Mouse (Mus musculus): Measurements from ENCODE around the gene Bri3. TPM values are rescaled to one million over a fixed set of nuclear protein-coding genes. Genes with fewer than 3 reads are reported as not detected.

Gene Bri3
- polyA plus RNA-seq, 1 experiment from 2014 or later, result 123 TPM

GRCm38 (mm10) chr5:144219306-144219705 is 24.9 kb upstream of the Bri3 start:
- H3K4me1 ChIP-seq, result peaks cover 21% of the 10 kb centered on the region
- H3K4me2 ChIP-seq, result no peak overlapping the region
- no peak overlapping the region for H3K4me3 ChIP-seq
- H3K36me3 ChIP-seq, result no peaks in the 10 kb centered on the region
- no peak overlapping the region for H3K9ac ChIP-seq
- ATAC-seq (ENCODE audit: borderline replicate concordance, extremely low read depth, low FRiP score, low TSS enrichment), result no peak
- 69% methylated on average over 12 of the region's 12 CpGs for WGBS
- H3K9me3 ChIP-seq, result no peaks in the 10 kb centered on the region
- no peak overlapping the region for H3K27ac ChIP-seq
- no peaks in the 10 kb centered on the region for H3K27me3 ChIP-seq

- no peaks in the 10 kb centered on the region for H3K27me3 ChIP-seq
- no peak overlapping the region for H3K9ac ChIP-seq
- no peaks in the 10 kb centered on the region for H3K9me3 ChIP-seq
- no peak overlapping the region for H3K4me2 ChIP-seq
- no peak for ATAC-seq (ENCODE audit: borderline replicate concordance, extremely low read depth, low FRiP score, low TSS enrichment)
- no peak overlapping the region for H3K4me3 ChIP-seq
- H3K36me3 ChIP-seq, result no peaks in the 10 kb centered on the region
- 78% methylated on average over 5 of the region's 5 CpGs for WGBS
- H3K4me1 ChIP-seq, result peaks cover 24% of the 10 kb centered on the region
- H3K27ac ChIP-seq, result no peak overlapping the region
Observed at GRCm38 (mm10) chr5:144219936-144220335, 24.3 kb upstream of the Bri3 start.

- Histone ChIP-seq H3K36me3 (no peaks in the 10 kb centered on the region), H3K9ac (no peak overlapping the region), H3K27me3 (no peaks in the 10 kb centered on the region), H3K9me3 (no peaks in the 10 kb centered on the region), H3K27ac (no peak overlapping the region), H3K4me3 (no peak overlapping the region), H3K4me1 (peaks cover 24% of the 10 kb centered on the region), H3K4me2 (no peak overlapping the region; the same call in 1 of the 2 replicates)
- ATAC-seq (ENCODE audit: borderline replicate concordance, extremely low read depth, low FRiP score, low TSS enrichment), result no peak
- WGBS, result 49% methylated on average over 4 of the region's 4 CpGs
Observed at GRCm38 (mm10) chr5:144221305-144221704, 22.9 kb upstream of the Bri3 start.

- Histone ChIP-seq H3K9me3 (no peaks in the 10 kb centered on the region), H3K4me1 (peaks cover 24% of the 10 kb centered on the region), H3K36me3 (no peaks in the 10 kb centered on the region), H3K27ac (peak overlapping the region; percentile 70), H3K9ac (peak overlapping the region; percentile 66), H3K4me3 (peak overlapping the region; percentile 67), H3K27me3 (no peaks in the 10 kb centered on the region), H3K4me2 (peak overlapping the region; percentile 77)
- ATAC-seq (ENCODE audit: borderline replicate concordance, extremely low read depth, low FRiP score, low TSS enrichment), result peak; percentile 58
- under 1% methylated on average over 25 of the region's 25 CpGs for WGBS
Observed at GRCm38 (mm10) chr5:144222811-144223502, 21.3 kb upstream of the Bri3 start.

- no peaks in the 10 kb centered on the region for H3K36me3 ChIP-seq
- H3K4me1 ChIP-seq, result peaks cover 24% of the 10 kb centered on the region
- peak; percentile 98 for ATAC-seq (ENCODE audit: borderline replicate concordance, extremely low read depth, low FRiP score, low TSS enrichment)
- peak within 1 kb of the TSS; percentile 77 for H3K4me2 ChIP-seq
- H3K9me3 ChIP-seq, result no peaks in the 10 kb centered on the region
- peak within 1 kb of the TSS; percentile 66 for H3K9ac ChIP-seq
- peak within 1 kb of the TSS; percentile 74 for H3K27ac ChIP-seq
- H3K27me3 ChIP-seq, result no peaks in the 10 kb centered on the region
- WGBS, result under 1% methylated on average over 37 of the region's 37 CpGs
- H3K4me3 ChIP-seq, result peak within 1 kb of the TSS; percentile 67
Observed at GRCm38 (mm10) chr5:144223503-144223862, 20.8 kb upstream of the Bri3 start, which contains the start of gene Tecpr1. Gene Tecpr1, minus strand, starts transcription at chr5:144223615.

- peak overlapping the region; percentile 77 for H3K4me2 ChIP-seq
- H3K27me3 ChIP-seq, result no peaks in the 10 kb centered on the region
- no peaks in the 10 kb centered on the region for H3K36me3 ChIP-seq
- peak; percentile 17; the same call in 1 of the 2 replicates for ATAC-seq (ENCODE audit: borderline replicate concordance, extremely low read depth, low FRiP score, low TSS enrichment)
- H3K9ac ChIP-seq, result peak overlapping the region; percentile 66
- WGBS, result 22% methylated on average over 18 of the region's 18 CpGs
- no peaks in the 10 kb centered on the region for H3K9me3 ChIP-seq
- H3K4me3 ChIP-seq, result peak overlapping the region; percentile 67
- H3K4me1 ChIP-seq, result peaks cover 24% of the 10 kb centered on the region
- peak overlapping the region; percentile 74 for H3K27ac ChIP-seq
Observed at GRCm38 (mm10) chr5:144223899-144224816, 20.1 kb upstream of the Bri3 start.

GRCm38 (mm10) chr5:144226220-144226619 is 18.0 kb upstream of the Bri3 start:
- Histone ChIP-seq H3K4me3 (no peak overlapping the region), H3K36me3 (no peaks in the 10 kb centered on the region), H3K27me3 (no peaks in the 10 kb centered on the region), H3K4me2 (no peak overlapping the region), H3K9ac (no peak overlapping the region), H3K9me3 (no peaks in the 10 kb centered on the region), H3K4me1 (peaks cover 24% of the 10 kb centered on the region), H3K27ac (no peak overlapping the region)
- WGBS, result 33% methylated on average over 11 of the region's 11 CpGs
- no peak for ATAC-seq (ENCODE audit: borderline replicate concordance, extremely low read depth, low FRiP score, low TSS enrichment)

GRCm38 (mm10) chr5:144230216-144230615 is 14.0 kb upstream of the Bri3 start:
- Histone ChIP-seq H3K9ac (no peak overlapping the region), H3K27ac (no peak overlapping the region), H3K36me3 (no peaks in the 10 kb centered on the region), H3K4me1 (0 out of 2 replicates have a peak, but pooled peaks cover 3% of the 10 kb centered on the region), H3K27me3 (no peaks in the 10 kb centered on the region), H3K4me2 (no peak overlapping the region), H3K4me3 (no peak overlapping the region), H3K9me3 (no peaks in the 10 kb centered on the region)
- 81% methylated on average over 7 of the region's 7 CpGs for WGBS
- no peak for ATAC-seq (ENCODE audit: borderline replicate concordance, extremely low read depth, low FRiP score, low TSS enrichment)

GRCm38 (mm10) chr5:144231410-144231809 is 12.8 kb upstream of the Bri3 start:
- no peak for ATAC-seq (ENCODE audit: borderline replicate concordance, extremely low read depth, low FRiP score, low TSS enrichment)
- WGBS, result 83% methylated on average over 1 of the region's 1 CpGs
- H3K4me2 ChIP-seq, result no peak overlapping the region
- H3K4me1 ChIP-seq, result 0 out of 2 replicates have a peak, but pooled peaks cover 3% of the 10 kb centered on the region
- H3K36me3 ChIP-seq, result no peaks in the 10 kb centered on the region
- no peaks in the 10 kb centered on the region for H3K9me3 ChIP-seq
- H3K4me3 ChIP-seq, result no peak overlapping the region
- no peak overlapping the region for H3K9ac ChIP-seq
- no peaks in the 10 kb centered on the region for H3K27me3 ChIP-seq
- H3K27ac ChIP-seq, result no peak overlapping the region

- 0 out of 2 replicates have a peak, but pooled peaks cover 3% of the 10 kb centered on the region for H3K4me1 ChIP-seq
- no peak overlapping the region for H3K27ac ChIP-seq
- no peaks in the 10 kb centered on the region for H3K9me3 ChIP-seq
- ATAC-seq (ENCODE audit: borderline replicate concordance, extremely low read depth, low FRiP score, low TSS enrichment), result no peak
- H3K36me3 ChIP-seq, result no peaks in the 10 kb centered on the region
- no peak overlapping the region for H3K4me3 ChIP-seq
- no peak overlapping the region for H3K4me2 ChIP-seq
- H3K27me3 ChIP-seq, result no peaks in the 10 kb centered on the region
- 86% methylated on average over 5 of the region's 5 CpGs for WGBS
- no peak overlapping the region for H3K9ac ChIP-seq
Observed at GRCm38 (mm10) chr5:144232531-144232930, 11.7 kb upstream of the Bri3 start.

GRCm38 (mm10) chr5:144234222-144234621 is 10.0 kb upstream of the Bri3 start:
- no peak overlapping the region for H3K4me2 ChIP-seq
- H3K36me3 ChIP-seq, result no peaks in the 10 kb centered on the region
- ATAC-seq (ENCODE audit: borderline replicate concordance, extremely low read depth, low FRiP score, low TSS enrichment), result no peak
- H3K27me3 ChIP-seq, result no peaks in the 10 kb centered on the region
- H3K27ac ChIP-seq, result no peak overlapping the region
- WGBS, result 65% methylated on average over 6 of the region's 6 CpGs
- no peak overlapping the region for H3K9ac ChIP-seq
- H3K4me1 ChIP-seq, result 0 out of 2 replicates have a peak, but pooled peaks cover 3% of the 10 kb centered on the region
- no peak overlapping the region for H3K4me3 ChIP-seq
- H3K9me3 ChIP-seq, result no peaks in the 10 kb centered on the region

- H3K9me3 ChIP-seq, result no peaks in the 10 kb centered on the region
- no peak overlapping the region for H3K27ac ChIP-seq
- no peaks in the 10 kb centered on the region for H3K27me3 ChIP-seq
- 69% methylated on average over 7 of the region's 7 CpGs for WGBS
- no peaks in the 10 kb centered on the region for H3K36me3 ChIP-seq
- H3K9ac ChIP-seq, result no peak overlapping the region
- ATAC-seq (ENCODE audit: borderline replicate concordance, extremely low read depth, low FRiP score, low TSS enrichment), result no peak
- H3K4me1 ChIP-seq, result 0 out of 2 replicates have a peak, but pooled peaks cover 3% of the 10 kb centered on the region
- no peak overlapping the region for H3K4me2 ChIP-seq
- no peak overlapping the region for H3K4me3 ChIP-seq
Observed at GRCm38 (mm10) chr5:144234714-144235113, 9.5 kb upstream of the Bri3 start.

All from lung, embryonic 15.5 days (tissue).